Mouse (Mus musculus) E14TG2a.4 (cell line): ENCODE results near the gene Pigu.

Experiments
- H3K27me3 ChIP-seq: 2 replicates; pipeline ENCODE4 v1.6.1; 2014; ENCODE audit warnings: low read length, control low read depth; ENCODE audit not compliant: insufficient read depth
- H3K36me3 ChIP-seq: 2 replicates; pipeline ENCODE4 v1.6.1; 2014; ENCODE audit warnings: low read length, control low read depth; ENCODE audit not compliant: insufficient read depth
- H3K4me1 ChIP-seq: replicated peaks from 2 replicates; pipeline ENCODE4 v1.6.1; 2014; ENCODE audit warnings: low read depth, low read length, control low read depth
- H3K4me3 ChIP-seq: replicated peaks from 2 replicates; pipeline ENCODE4 v1.5.1; 2014; ENCODE audit warnings: mild to moderate bottlenecking, low read length
- H3K9me3 ChIP-seq: 2 replicates; pipeline ENCODE4 v1.6.1; 2014; ENCODE audit warnings: low read length, control low read depth
- CTCF ChIP-seq: conservative IDR thresholded peaks from 2 replicates; pipeline ENCODE4 v1.5.1; 2014; ENCODE audit warnings: low read length
- NANOG ChIP-seq: IDR thresholded peaks from 2 replicates; pipeline ENCODE4 v1.6.1; 2014; ENCODE audit warnings: borderline replicate concordance, low read length, mixed read lengths
- POU5F1 ChIP-seq: IDR thresholded peaks from 2 replicates; pipeline ENCODE4 v1.6.1; 2014; ENCODE audit warnings: low read length, borderline replicate concordance

Pigu gene

DNA sequence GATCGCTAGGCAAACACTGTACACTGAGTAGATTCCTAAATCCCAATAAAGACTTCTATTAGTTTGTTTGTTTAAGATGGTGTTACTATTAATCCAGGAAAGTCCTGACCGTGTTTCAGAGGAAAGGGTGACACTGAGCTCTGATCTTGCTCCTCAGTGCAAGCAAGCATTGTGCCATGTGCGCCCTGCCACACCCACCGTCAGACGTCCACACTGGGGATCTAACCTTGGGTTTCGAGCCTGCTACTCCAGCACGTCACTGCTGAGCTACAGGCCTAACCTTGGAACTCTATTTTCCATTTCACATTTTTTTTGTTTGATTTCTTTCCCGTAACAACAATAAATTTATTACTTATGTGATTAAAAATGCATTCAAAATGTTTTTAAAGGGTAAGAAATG, 67.2 kb downstream of the Pigu start:
- Histone ChIP-seq H3K4me3 (no peak overlapping the region), H3K36me3 (peaks cover 36% of the 10 kb centered on the region), H3K27me3 (no peaks in the 10 kb centered on the region), H3K9me3 (no peaks in the 10 kb centered on the region), H3K4me1 (no peaks in the 10 kb centered on the region)
- TF ChIP-seq NANOG (no peak), CTCF (no peak), POU5F1 (no peak)

DNA sequence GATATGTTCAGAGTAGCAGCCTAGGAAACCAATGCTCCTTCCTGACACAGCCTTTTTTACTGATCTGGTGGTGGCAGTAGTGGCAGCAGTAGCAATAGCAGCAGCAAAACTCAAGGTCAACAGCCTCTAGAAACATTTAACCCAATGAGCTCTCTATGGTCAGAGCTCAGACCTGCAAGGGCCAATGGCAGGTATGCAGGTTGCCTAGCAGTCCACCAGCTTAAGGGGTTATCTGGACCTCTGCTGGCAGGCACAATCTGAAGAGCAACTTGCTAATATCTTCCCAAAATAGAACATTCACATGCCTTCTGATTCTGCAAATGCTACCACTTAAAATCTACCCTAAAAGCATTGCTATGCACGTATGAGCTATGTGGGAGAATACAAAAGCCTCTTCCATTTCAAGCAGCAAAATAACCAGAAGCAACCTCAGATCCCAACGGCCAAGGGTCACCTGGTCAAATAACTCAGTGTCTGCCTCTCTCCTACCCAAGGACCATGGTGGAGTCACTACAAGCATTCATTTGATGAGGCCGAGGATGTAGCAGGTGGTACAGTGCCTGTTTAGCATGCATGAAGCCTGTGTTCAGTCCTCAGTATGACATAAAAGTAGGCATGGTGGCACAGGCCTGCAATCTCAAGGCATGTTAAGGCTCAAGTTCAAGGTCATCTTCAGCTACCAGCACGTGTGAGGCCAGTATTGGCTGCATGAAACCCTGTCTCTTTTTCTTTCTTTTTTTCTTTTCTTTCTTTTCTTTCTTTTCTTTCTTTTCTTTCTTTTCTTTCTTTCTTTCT, 69.6 kb downstream of the Pigu start:
- TF ChIP-seq CTCF (no peak), NANOG (no peak), POU5F1 (no peak)
- no peak overlapping the region for H3K4me3 ChIP-seq
- peaks cover 34% of the 10 kb centered on the region for H3K36me3 ChIP-seq
- no peaks in the 10 kb centered on the region for H3K9me3 ChIP-seq
- H3K4me1 ChIP-seq: peaks cover 12% of the 10 kb centered on the region
- H3K27me3 ChIP-seq: no peaks in the 10 kb centered on the region

DNA sequence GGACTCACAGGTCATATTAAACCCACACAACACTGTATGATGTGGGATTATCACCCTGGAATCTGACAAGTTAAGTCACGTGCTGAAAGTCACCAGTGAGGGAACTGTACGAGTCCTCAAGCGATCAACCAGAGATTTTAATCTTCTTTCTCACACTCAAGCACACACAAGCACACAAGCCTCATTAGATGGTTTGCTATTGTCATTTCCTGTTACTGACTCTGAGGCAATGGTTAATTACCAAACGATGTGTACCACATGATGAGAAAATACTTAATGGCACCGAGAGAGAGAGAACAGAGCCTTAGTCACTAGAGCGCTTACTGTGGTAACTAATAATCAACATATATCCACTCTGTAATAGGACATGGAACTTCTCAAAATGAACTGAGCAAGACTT, 71.5 kb downstream of the Pigu start:
- Histone ChIP-seq H3K4me1 (peaks cover 12% of the 10 kb centered on the region), H3K4me3 (no peak overlapping the region), H3K27me3 (no peaks in the 10 kb centered on the region), H3K36me3 (peaks cover 20% of the 10 kb centered on the region), H3K9me3 (no peaks in the 10 kb centered on the region)
- TF ChIP-seq POU5F1 (no peak), NANOG (no peak), CTCF (no peak)

DNA sequence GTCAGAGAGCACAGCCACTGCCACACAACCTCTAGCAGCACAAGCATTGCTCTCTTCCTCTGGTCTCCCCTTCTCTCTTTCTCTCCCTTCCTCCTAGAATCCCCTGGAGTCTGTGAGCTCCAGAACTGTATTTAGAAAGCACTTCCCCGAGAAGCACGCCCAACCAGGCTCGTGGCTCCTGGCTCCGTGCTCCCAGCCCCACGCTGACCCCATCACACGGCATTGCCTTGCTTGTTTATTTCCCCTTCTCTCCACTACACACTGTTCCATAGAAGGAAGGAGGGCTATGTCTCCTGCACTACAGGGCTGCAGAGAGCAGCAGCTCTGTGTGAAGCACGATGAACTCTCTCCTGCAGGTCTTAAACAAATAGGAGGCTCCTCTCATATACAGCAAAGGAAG, 72.6 kb downstream of the Pigu start:
- peaks cover 12% of the 10 kb centered on the region for H3K4me1 ChIP-seq
- TF ChIP-seq NANOG (no peak), POU5F1 (no peak), CTCF (no peak)
- no peaks in the 10 kb centered on the region for H3K27me3 ChIP-seq
- no peak overlapping the region for H3K4me3 ChIP-seq
- H3K9me3 ChIP-seq: no peaks in the 10 kb centered on the region
- peaks cover 21% of the 10 kb centered on the region for H3K36me3 ChIP-seq

DNA sequence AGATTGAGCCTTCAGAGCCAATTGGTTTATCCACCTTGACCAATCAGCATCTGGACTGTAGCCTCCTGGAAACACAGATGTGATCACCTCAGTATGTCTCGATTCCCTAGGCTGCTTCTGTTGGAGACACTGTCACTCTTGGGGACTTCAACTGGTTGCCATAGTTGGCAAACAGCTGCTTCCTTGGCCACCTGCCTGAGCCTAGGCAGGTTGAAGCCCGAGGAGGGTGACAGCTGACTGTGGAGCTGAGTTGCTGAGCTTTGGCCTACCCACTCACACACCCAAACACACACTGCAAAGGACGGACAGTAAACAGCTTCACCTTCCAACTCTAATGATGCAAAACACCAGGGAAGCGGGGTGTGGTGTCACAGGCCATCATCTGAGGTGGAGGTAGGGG, 73.4 kb downstream of the Pigu start:
- TF ChIP-seq CTCF: no peak
- no peak for TF ChIP-seq NANOG
- TF ChIP-seq POU5F1: no peak
- no peaks in the 10 kb centered on the region for H3K27me3 ChIP-seq
- no peak overlapping the region for H3K4me3 ChIP-seq
- no peaks in the 10 kb centered on the region for H3K9me3 ChIP-seq
- H3K4me1 ChIP-seq: peaks cover 12% of the 10 kb centered on the region
- H3K36me3 ChIP-seq: peaks cover 23% of the 10 kb centered on the region

DNA sequence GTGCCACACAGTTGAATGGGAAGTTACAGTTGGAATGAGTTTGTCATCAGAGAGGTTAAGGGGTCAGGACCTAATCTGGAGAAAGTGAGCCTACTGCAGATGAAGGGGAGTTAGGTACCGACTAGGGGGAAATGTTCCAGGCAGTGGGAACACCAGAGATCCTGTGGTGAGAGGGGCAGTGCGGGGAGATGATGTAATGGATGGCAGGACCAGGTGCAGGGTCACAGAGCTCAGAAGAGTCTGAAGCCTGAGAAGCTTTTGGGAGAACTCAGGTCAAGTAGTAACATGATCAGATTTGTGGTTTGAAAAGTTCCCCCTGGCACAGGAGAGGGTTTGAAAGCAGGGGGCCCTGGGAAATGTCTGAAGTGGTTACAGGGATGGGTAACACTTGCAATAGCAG, 77.1 kb downstream of the Pigu start:
- Histone ChIP-seq H3K27me3 (no peaks in the 10 kb centered on the region), H3K4me1 (peaks cover 31% of the 10 kb centered on the region), H3K9me3 (no peaks in the 10 kb centered on the region), H3K36me3 (peaks cover 34% of the 10 kb centered on the region), H3K4me3 (no peak overlapping the region)
- TF ChIP-seq POU5F1: no peak
- TF ChIP-seq CTCF: no peak
- no peak for TF ChIP-seq NANOG

DNA sequence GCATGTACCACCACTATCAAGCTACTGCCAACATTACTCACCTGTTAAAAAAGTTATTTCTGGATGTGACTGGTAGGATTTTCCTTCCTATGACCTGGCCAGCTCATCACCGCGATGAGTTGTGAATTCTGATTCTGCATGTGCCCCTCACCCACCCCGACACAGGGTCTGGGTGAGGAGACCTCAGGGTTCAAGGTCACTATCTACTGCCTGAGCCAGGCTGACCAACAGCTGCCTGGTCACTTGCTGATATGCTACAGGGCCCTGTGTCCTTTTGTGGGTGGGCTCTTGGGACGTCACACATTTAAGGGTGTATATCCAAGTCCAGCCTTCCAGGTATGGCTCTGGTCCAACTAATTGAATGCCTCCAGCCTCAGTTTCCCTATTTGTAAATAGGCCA, 78.1 kb downstream of the Pigu start:
- Histone ChIP-seq H3K4me1 (peaks cover 26% of the 10 kb centered on the region), H3K36me3 (peaks cover 28% of the 10 kb centered on the region), H3K4me3 (no peak overlapping the region), H3K27me3 (no peaks in the 10 kb centered on the region), H3K9me3 (no peaks in the 10 kb centered on the region)
- TF ChIP-seq POU5F1 (no peak), NANOG (no peak), CTCF (no peak)

DNA sequence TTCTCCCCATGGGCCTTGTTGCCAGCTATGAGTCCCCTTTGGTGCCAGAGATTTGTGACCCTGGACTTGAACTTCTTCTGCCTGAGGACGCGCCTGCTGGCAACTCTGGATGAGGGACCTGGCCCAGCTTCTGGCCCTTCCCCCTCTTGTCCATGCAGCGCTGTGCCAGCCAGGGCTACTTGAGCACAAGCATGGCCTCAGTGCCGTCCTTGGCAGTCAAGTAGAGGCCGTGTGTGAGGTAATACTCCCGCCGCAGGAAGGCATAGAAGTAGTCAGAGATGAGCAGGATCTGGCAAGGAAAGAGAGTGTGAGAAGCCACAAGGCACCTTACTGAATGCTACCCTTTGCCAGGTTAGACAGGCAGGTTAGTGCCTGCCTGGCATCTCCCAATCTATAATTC, 78.9 kb downstream of the Pigu start:
- H3K9me3 ChIP-seq: no peaks in the 10 kb centered on the region
- peaks cover 21% of the 10 kb centered on the region for H3K36me3 ChIP-seq
- H3K27me3 ChIP-seq: no peaks in the 10 kb centered on the region
- no peak overlapping the region for H3K4me3 ChIP-seq
- H3K4me1 ChIP-seq: peaks cover 19% of the 10 kb centered on the region
- TF ChIP-seq CTCF: no peak

DNA sequence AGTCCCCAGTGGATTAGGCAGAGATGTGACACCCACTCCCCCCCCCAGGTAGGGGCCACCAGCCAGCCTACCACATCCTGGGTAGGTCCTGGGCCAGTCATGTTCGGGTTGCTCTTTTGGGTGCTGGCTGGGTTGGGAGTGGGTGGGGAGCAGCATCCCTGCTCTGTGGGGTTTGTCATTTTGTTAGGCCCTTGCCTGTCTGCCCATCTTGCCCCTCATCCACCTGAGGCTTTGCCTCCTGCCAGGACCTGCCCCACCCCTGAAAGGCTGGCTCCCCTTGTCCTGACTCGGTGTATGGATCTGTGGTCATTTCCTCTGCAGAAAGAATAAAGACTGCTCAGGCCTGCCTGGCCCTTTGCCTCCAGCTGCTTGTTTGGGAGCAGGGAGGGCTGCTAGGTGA, 79.5 kb downstream of the Pigu start:
- H3K27me3 ChIP-seq: no peaks in the 10 kb centered on the region
- H3K4me3 ChIP-seq: peak overlapping the region; percentile 99; the same call in 1 of the 2 replicates
- no peaks in the 10 kb centered on the region for H3K9me3 ChIP-seq
- peaks cover 18% of the 10 kb centered on the region for H3K36me3 ChIP-seq
- H3K4me1 ChIP-seq: peaks cover 19% of the 10 kb centered on the region
- TF ChIP-seq CTCF: no peak
- TF ChIP-seq NANOG: no peak
- no peak for TF ChIP-seq POU5F1
